Mouse (Mus musculus) liver, embryonic 16.5 days (tissue): ENCODE data around the gene Lkaaear1. TPM values are rescaled to one million over a fixed set of nuclear protein-coding genes. Genes with fewer than 3 reads are reported as not detected.

Source experiments
- ATAC-seq: fragments of 200-750 bp; cut with Nextera tagmentation; 2 replicates; pipeline ENCODE4 v1.8.0; 2017; ENCODE audit warnings: low read depth, mild to moderate bottlenecking, moderate number of reproducible peaks, moderate library complexity
- H3K27ac ChIP-seq: fragments of 300-500 bp; sonication (generic); 2 replicates; pipeline ENCODE4 v1.5.1; 2014; ENCODE audit warnings: mild to moderate bottlenecking, low read length
- H3K27me3 ChIP-seq: fragments of 300-500 bp; sonication (generic); 2 replicates; pipeline ENCODE4 v1.6.1; 2014; ENCODE audit warnings: low read depth, low read length, mixed read lengths; ENCODE audit not compliant: control insufficient read depth, insufficient read depth
- H3K36me3 ChIP-seq: fragments of 300-500 bp; sonication (generic); 2 replicates; pipeline ENCODE4 v1.6.1; 2014; ENCODE audit warnings: mild to moderate bottlenecking; ENCODE audit not compliant: control insufficient read depth, insufficient read depth
- H3K4me1 ChIP-seq: fragments of 300-500 bp; sonication (generic); 2 replicates; pipeline ENCODE4 v1.6.1; 2014; ENCODE audit warnings: low read depth, low read length, mixed read lengths; ENCODE audit not compliant: control insufficient read depth
- H3K4me2 ChIP-seq: fragments of 300-500 bp; sonication (generic); 2 replicates; pipeline ENCODE4 v1.6.1; 2014; ENCODE audit warnings: low read depth, low read length, mixed read lengths
- H3K4me3 ChIP-seq: fragments of 300-500 bp; sonication (generic); 2 replicates; pipeline ENCODE4 v1.5.1; 2014; ENCODE audit warnings: low read depth, mild to moderate bottlenecking, low read length
- H3K9ac ChIP-seq: fragments of 300-500 bp; sonication (generic); 2 replicates; pipeline ENCODE4 v1.6.1; 2014; ENCODE audit warnings: low read depth, low read length
- H3K9me3 ChIP-seq: fragments of 300-500 bp; sonication (generic); replicated peaks from 2 replicates; pipeline ENCODE4 v1.6.1; 2016; ENCODE audit warnings: low read length; ENCODE audit not compliant: control insufficient read depth
- WGBS: fragments of 180-500 bp; shearing (Covaris S2); extraction: QIAGEN DNeasy Blood & Tissue Kit; methylation state at CpG from one replicate; pipeline ENCODE4 v1.1.7; 2014; ENCODE audit not compliant: insufficient replicate concordance; 5-methylcytosine and 5-hydroxymethylcytosine counted together
- polyA plus RNA-seq: library from polyadenylated mRNA; unstranded; fragments of >200 nt; fragmentation: Nextera tagmentation; extraction: Ambion mirVana; gene quantifications from 2 replicates; pipeline ENCODE4 v1.2.1, GENCODE M21; 2015

Gene Lkaaear1
- not detected in 2 replicates for polyA plus RNA-seq

GRCm38 (mm10) chr2:181698241-181698640 is at the start of gene Lkaaear1:
Lkaaear1 (minus strand) TSS chr2:181698442.
- H3K9me3 ChIP-seq = no peaks in the 10 kb centered on the region
- WGBS = 42% methylated on average over 5 of the region's 5 CpGs
- H3K27ac ChIP-seq = no peak within 1 kb of the TSS
- no peak within 1 kb of the TSS for H3K4me3 ChIP-seq
- H3K27me3 ChIP-seq = peaks cover 15% of the 10 kb centered on the region
- no peaks in the 10 kb centered on the region for H3K4me1 ChIP-seq
- ATAC-seq = no peak
- H3K36me3 ChIP-seq = no peaks in the 10 kb centered on the region
- H3K4me2 ChIP-seq = no peak within 1 kb of the TSS
- no peak within 1 kb of the TSS for H3K9ac ChIP-seq

DNA sequence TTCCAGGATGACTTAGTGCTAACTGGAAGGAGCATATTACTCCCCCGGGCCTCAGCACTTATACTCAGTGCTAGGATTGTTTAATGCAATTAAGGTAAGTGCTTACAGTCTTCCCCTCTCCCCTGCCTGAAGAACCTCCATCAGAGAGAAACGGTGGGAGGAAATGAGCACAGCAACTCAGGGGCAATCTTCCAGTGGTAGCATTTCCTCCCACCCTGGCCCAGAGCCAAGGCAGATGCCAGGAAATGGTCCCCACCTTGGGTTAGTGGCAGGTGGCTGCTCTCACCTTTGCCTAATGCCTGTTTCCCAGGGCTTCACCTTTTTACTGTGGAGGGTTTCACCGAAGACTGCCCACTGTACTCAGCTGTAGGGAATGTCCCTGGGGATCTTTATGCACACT is 31.8 kb upstream of the Lkaaear1 start:
- H3K4me3 ChIP-seq = no peak overlapping the region
- H3K4me1 ChIP-seq = no peaks in the 10 kb centered on the region
- H3K36me3 ChIP-seq = no peaks in the 10 kb centered on the region
- no peak overlapping the region for H3K9ac ChIP-seq
- no peaks in the 10 kb centered on the region for H3K9me3 ChIP-seq
- no peak for ATAC-seq
- H3K27me3 ChIP-seq = no peaks in the 10 kb centered on the region
- H3K4me2 ChIP-seq = no peak overlapping the region
- 36% methylated on average over 3 of the region's 3 CpGs for WGBS
- H3K27ac ChIP-seq = no peak overlapping the region

GRCm38 (mm10) chr2:181727659-181728262 is 29.5 kb upstream of the Lkaaear1 start:
- H3K4me3 ChIP-seq = no peak overlapping the region
- no peaks in the 10 kb centered on the region for H3K36me3 ChIP-seq
- H3K4me2 ChIP-seq = no peak overlapping the region
- no peak overlapping the region for H3K27ac ChIP-seq
- no peaks in the 10 kb centered on the region for H3K4me1 ChIP-seq
- no peak overlapping the region for H3K9ac ChIP-seq
- no peak for ATAC-seq
- no peaks in the 10 kb centered on the region for H3K27me3 ChIP-seq
- WGBS = 44% methylated on average over 9 of the region's 9 CpGs
- H3K9me3 ChIP-seq = no peaks in the 10 kb centered on the region

DNA sequence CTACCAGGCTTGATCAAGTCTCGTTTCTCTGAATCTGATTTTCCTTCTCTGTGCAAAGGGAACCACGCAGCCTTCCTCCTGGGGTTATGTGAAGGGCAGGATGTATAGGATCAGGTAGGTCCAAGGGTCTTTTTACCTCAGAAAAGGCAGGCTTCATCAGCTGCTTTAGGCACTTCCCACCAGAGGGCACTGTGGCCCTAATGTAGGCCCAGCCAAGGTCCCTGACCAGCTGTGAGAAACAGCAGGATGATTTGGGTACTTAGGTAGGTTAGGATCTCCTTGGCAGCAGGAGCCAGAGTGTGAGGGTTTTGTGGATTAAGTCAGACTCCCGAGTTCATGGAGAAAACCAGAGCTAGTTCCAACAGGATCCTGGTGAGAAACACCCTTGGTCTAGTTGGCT is 24.0 kb upstream of the Lkaaear1 start:
- Histone ChIP-seq H3K9me3 (no peaks in the 10 kb centered on the region), H3K9ac (no peak overlapping the region), H3K27me3 (no peaks in the 10 kb centered on the region), H3K4me1 (no peaks in the 10 kb centered on the region), H3K4me3 (no peak overlapping the region), H3K27ac (no peak overlapping the region), H3K36me3 (no peaks in the 10 kb centered on the region), H3K4me2 (no peak overlapping the region)
- WGBS = 8% methylated on average over 3 of the region's 3 CpGs
- ATAC-seq = no peak

GRCm38 (mm10) chr2:181721200-181721599 is 23.0 kb upstream of the Lkaaear1 start:
- Histone ChIP-seq H3K36me3 (no peaks in the 10 kb centered on the region), H3K4me3 (no peak overlapping the region), H3K9me3 (no peaks in the 10 kb centered on the region), H3K27me3 (no peaks in the 10 kb centered on the region), H3K9ac (no peak overlapping the region), H3K4me1 (no peaks in the 10 kb centered on the region), H3K4me2 (no peak overlapping the region), H3K27ac (no peak overlapping the region)
- no peak for ATAC-seq

DNA sequence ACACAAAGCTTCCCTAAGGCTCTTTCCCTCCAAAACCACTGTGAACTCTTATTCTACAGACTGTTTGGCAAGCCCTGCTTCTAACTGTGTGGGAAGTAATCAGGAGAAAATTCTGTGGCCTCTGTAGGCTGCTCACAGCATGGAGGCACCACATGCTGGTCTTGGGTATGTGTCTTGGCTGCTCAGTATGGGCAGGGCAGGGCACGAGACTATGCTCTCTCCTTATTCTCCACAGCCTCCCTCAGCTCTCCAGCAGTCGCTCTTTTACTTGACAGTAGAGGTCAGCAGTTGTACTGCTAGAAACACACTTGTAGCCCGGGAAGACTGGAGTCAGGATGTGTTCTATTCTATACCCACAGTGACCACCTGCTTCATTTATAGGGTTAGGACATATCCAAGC is 21.8 kb upstream of the Lkaaear1 start:
- H3K4me1 ChIP-seq = no peaks in the 10 kb centered on the region
- no peak overlapping the region for H3K9ac ChIP-seq
- H3K9me3 ChIP-seq = no peaks in the 10 kb centered on the region
- H3K4me2 ChIP-seq = no peak overlapping the region
- no peaks in the 10 kb centered on the region for H3K27me3 ChIP-seq
- 21% methylated on average over 3 of the region's 3 CpGs for WGBS
- no peak overlapping the region for H3K4me3 ChIP-seq
- ATAC-seq = no peak
- H3K27ac ChIP-seq = no peak overlapping the region
- H3K36me3 ChIP-seq = no peaks in the 10 kb centered on the region

- Histone ChIP-seq H3K4me2 (no peak overlapping the region), H3K4me3 (no peak overlapping the region), H3K27me3 (no peaks in the 10 kb centered on the region), H3K27ac (no peak overlapping the region), H3K9ac (no peak overlapping the region), H3K9me3 (no peaks in the 10 kb centered on the region), H3K4me1 (no peaks in the 10 kb centered on the region), H3K36me3 (no peaks in the 10 kb centered on the region)
- 33% methylated on average over 3 of the region's 3 CpGs for WGBS
- no peak for ATAC-seq
Observed at GRCm38 (mm10) chr2:181716991-181717390, 18.7 kb upstream of the Lkaaear1 start.

- no peak for ATAC-seq
- H3K27me3 ChIP-seq = no peaks in the 10 kb centered on the region
- no peak overlapping the region for H3K4me3 ChIP-seq
- H3K4me2 ChIP-seq = no peak overlapping the region
- no peak overlapping the region for H3K27ac ChIP-seq
- WGBS = 54% methylated on average over 3 of the region's 3 CpGs
- H3K4me1 ChIP-seq = no peaks in the 10 kb centered on the region
- no peaks in the 10 kb centered on the region for H3K9me3 ChIP-seq
- H3K9ac ChIP-seq = no peak overlapping the region
- H3K36me3 ChIP-seq = no peaks in the 10 kb centered on the region
Observed at GRCm38 (mm10) chr2:181715382-181715781, 17.1 kb upstream of the Lkaaear1 start.

DNA sequence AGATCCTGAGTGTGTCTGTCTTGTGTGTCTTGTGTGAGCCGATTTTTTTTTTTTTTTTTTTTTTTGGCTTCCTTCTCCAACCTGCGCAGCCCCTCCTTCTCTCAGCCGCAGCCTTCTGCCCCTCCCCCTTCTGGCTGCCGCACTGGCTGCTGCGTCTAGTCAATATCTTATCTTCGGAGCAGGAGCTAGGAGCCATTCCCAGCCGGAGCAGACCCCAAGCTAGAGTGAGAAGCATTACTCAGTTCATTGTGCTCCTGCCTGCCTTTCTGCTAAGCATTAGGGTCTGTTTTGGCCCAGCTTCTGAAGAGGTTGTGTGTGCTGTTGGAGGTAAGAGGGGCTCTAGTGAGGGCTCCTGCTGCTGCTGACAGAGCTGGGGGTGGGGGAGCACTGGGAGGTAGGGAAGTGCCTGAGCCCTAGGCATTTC is 16.7 kb upstream of the Lkaaear1 start, which contains the start of gene Oprl1:
Oprl1 (plus strand) TSS at position 114 of the 424 bp plus-strand sequence.
- H3K4me1 ChIP-seq = no peaks in the 10 kb centered on the region
- H3K27me3 ChIP-seq = no peaks in the 10 kb centered on the region
- H3K27ac ChIP-seq = no peak within 1 kb of the TSS
- H3K9me3 ChIP-seq = no peaks in the 10 kb centered on the region
- H3K36me3 ChIP-seq = no peaks in the 10 kb centered on the region
- no peak within 1 kb of the TSS for H3K9ac ChIP-seq
- WGBS = 2% methylated on average over 7 of the region's 7 CpGs
- H3K4me3 ChIP-seq = no peak within 1 kb of the TSS
- no peak within 1 kb of the TSS for H3K4me2 ChIP-seq
- no peak for ATAC-seq
